Mouse (Mus musculus) cerebellum, adult 9-11 months (tissue): Measurements from ENCODE around the gene Sfxn1.

Experiments used
- DNase-seq: peaks from one replicate; pipeline ENCODE4 v3.0.0; 2022

Sfxn1 gene

DNA sequence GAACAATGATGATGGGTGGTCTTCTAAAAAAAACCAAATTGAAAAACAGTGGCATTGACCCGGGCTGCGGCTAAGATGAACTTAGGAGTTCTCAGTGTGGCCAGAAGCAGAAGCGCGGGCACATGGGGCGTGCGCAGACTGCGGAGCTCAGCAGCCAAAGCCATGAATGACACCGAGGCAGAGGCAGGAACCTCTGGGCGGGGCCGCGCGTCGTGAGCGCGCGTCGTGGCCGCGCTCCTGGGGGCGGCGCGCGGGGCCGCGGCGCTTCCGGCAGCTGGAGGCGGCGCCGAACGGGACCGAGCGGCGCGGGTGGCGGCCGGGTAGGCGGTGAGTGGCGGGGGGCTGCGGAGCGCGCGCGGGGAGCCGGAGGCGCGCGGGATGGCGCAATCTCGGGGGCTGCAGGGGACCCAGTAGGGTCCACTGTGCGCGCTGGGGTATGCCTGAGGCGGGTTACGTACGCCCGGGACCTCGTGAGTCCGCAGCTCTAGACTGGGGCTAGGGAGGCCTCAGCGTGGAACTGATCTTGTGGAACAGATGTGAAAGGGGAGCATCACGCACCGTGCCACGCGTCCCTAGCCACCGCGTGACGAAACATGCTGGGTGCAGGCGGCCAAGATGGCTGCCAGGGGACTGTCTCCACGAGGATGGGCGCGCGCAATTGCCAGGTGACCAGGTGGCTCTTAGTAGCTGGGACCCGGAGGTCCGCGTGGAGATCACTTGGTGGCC, at the start of gene Sfxn1:
Sfxn1 (plus strand) TSS at position 264 of the 726 bp plus-strand sequence.
- DNase-seq: peak; percentile 69

DNA sequence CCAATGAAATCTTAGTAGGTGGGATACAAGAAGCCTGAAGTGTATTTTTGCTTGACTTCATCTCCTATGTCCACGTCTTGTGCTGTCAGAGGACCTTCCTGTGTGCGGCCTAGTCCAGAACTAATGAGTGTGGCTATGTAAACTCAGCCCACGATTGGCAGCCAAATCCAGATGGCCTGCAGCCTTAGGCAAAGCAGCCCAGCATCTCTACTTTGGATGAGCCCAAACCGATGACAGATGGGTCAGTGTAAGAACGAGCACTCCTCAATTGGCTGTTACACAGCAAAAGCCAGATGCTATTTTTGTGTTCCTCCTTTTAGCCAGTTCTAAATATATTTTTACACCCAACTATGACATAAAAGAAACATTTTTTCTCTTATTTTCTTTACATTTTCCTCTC, 48.4 kb upstream of the Sfxn1 start:
- peak; percentile 53 for DNase-seq

DNA sequence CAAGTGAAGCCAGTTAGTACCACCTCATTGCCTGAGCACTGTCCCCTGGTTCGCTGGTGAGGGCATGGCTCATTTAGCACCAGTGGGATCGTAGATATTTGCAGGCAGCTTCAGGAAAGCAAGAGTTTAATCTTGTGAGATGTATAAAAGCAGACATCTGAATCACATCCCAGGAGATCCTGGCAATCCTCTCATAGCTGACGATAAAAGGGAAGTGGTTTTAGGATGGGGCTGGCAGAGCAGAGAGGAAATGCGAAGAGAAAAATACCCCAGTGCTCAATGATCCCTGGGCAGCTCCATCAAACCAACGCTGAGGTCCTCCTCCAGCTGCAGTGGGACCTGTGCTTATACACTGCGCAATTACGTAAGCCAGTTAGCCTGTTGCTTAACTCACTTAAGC, 44.6 kb upstream of the Sfxn1 start:
- DNase-seq: no peak

DNA sequence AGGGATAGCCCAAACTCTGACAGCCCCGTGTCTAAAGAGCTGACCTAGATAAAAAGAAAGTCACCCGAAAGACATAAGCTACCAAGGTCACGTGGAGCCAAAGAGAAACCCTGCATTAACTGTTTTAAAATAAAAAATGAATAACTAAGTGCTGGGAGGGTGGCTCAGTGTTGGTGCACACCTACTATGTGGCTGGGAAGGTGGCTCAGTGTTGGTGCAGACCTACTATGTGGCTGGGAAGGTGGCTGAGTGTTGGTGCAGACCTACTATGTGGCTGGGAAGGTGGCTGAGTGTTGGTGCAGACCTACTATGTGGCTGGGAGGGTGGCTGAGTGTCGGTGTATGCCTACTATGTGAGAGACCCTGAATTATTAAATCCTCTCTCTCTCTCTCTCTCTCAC, 38.0 kb upstream of the Sfxn1 start:
- no peak for DNase-seq

DNA sequence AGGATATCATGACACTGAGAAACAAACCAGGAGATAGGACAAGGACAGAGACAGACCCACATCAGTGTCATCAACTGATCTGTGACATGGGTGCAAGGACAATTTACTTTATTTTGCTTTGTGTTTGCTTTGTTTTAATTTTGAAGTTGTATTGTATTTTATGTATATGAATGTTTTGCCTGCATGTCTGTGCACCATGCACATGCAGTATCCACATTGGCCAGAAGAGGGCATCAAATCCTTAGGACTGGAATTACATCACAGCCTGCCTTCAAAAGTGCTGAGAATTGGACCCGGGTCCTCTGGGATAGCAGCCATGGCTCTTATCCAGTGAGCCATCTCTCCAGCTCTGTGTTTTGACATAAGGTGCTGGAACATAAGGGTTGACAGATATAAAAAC, 36.1 kb upstream of the Sfxn1 start:
- DNase-seq: no peak

DNA sequence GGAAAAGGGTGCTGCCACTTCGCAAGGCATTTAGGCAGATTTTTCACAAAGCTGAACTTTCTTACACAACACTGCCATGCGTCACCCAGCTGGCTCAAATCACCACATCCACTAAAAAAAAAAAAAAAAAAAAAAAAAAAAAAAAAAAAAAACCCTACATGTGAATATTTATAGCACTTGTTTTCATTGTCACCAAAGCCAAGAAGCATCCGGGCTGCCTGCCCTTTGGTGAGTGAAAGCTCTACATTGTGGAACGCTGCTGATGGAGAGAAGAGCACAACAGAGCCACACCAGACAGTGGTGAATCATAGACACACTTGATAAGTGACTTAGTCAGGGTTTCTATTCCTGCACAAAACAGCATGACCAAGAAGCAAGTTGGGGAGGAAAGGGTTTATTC, 33.7 kb upstream of the Sfxn1 start:
- no peak for DNase-seq

DNA sequence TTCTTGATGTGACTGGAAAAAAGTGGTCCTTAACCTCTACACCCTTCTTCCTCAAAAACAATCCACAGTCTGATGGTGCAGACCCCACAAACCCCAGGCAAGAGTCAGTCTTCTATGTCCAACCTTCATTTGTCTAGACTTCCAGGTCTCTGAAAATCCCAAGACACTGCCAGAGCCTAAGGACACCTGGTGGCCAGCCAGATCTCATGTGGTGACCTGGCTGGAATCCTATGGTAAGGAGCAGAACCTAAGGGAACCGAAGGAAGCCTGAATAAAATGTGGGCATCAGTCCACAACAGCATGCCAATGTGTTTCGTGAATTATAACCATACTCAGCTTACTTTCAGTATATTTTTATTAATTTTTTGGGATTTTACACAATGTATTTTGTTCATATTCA, 31.4 kb upstream of the Sfxn1 start:
- peak; percentile 27 for DNase-seq

DNA sequence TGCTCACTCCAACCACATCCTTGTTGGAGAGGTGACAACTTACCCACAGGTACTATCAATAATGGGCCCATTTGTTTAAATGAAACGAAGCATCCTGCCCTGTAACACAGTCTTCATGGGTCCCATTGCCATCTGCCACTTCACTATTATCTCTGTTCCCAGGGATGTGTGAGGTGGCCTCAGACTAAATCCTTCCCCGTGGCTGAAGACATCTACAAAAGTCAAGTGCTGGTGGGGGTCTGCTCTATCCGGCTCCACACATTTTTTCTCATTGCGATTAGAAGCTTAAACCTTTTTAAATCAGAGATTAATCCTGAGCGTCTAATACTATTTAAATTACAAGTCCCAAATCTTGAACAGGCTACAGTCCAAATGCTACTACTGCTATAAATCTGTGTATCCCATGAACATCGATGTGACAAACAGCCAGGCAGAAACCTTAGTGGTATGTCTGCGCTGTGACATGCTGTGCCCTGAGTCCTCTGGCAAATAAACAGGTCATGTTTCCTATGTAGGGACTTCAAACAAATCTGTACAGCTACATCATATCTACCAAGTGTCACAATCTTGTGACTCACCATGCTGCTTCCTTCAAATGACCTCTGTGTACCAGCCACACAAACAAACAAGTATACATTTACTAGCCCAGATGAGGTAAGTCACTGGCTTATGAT, 22.9 kb upstream of the Sfxn1 start:
- no peak for DNase-seq

DNA sequence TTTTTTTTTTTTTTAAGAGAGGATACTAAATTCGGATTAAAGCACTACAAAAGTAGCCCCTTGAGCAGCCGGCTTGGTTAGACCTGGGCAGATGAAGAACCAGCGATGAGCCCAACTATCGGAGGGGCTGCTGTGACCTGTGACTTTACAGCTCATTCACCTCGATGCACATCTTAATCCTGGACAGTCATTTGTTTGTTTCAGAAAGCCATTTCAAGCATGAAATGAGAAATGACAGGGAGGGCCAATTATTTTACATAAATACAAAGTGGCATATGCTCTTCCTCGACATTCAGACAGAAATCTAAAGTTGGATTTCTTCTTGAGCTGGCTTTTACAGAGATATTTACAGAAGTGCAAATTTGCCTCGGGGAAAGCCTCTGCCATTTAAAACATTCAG, 20.0 kb upstream of the Sfxn1 start:
- DNase-seq: no peak

DNA sequence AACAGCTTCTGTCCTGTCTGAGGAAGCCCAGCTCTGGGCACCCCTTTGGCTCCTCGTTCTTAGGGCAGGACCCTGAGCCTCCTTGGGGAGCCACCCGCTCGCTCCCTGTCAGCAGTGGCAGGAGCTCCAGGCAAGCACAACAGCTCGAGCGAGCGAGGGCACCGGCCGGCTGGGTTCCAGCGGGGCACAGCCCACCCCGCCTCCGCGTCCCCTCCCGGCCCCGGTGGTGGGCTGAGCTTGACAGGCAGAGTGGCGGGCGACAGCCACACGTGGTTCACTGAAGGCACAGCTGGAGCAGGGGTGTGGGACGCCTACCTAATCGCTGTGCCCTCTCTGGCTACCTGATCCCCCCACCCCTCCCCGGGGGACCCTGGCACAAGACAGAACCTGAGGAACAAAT, 16.7 kb upstream of the Sfxn1 start:
- DNase-seq: no peak

DNA sequence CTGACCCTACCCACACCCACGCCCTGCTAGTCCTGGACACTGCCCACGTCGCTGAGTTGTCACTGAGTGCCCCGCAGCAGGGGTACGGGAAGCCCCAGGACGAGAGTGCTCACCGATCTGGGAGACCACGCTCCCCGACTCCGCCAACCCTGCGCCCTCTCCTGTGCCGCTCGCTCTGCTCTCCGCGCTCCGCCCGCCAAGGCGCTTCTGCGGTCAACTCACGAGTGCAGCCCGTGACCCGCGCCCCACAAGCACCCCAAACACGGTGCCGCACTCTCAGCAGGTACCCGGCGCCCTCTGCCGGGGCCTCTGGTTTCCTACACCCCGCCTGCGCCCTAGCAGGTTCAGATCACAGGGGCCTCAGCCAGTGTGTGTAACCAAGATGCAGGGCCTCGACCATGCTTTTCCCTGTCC, 16.2 kb upstream of the Sfxn1 start, which contains the start of gene Drd1:
Drd1 (minus strand) TSS at position 258 of the 414 bp plus-strand sequence.
- DNase-seq: peak; percentile 66

DNA sequence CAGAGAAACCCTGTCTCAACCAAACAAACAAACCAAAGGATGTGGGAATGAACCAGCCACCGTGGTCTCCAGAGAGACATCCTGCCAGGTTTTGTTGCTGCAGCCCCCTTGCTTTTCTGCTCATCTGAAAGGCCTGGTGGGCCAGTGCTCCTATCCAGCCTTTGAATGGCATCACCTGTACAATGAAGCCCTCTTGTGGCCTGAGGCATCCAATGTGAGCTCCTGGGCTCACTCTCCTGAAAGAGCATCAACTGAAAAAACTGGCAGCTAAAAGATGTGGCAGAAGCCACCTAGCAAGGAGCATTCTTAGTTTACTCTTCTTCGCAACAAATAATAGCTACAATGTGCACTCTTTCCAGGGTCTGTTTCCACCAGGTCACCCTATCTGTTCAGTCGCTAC, 9.6 kb upstream of the Sfxn1 start:
- no peak for DNase-seq

DNA sequence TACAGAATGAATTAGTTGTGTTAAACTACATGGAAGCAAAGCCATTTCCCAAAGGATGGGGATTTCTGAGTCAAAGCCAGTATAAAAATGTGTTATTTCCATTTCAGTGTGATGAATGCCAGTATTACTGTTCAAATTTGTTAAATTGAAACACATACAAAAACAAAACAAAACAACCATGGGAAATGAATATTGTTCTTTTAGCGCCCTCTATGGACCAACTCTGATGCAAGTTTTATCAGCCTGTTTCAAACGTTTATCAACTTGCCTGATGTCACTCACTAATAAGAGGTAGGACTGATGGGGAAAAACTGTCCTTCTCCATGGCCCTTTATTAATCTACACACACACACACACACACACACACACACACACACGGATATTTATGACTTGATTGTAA, 8.4 kb upstream of the Sfxn1 start:
- DNase-seq: no peak

DNA sequence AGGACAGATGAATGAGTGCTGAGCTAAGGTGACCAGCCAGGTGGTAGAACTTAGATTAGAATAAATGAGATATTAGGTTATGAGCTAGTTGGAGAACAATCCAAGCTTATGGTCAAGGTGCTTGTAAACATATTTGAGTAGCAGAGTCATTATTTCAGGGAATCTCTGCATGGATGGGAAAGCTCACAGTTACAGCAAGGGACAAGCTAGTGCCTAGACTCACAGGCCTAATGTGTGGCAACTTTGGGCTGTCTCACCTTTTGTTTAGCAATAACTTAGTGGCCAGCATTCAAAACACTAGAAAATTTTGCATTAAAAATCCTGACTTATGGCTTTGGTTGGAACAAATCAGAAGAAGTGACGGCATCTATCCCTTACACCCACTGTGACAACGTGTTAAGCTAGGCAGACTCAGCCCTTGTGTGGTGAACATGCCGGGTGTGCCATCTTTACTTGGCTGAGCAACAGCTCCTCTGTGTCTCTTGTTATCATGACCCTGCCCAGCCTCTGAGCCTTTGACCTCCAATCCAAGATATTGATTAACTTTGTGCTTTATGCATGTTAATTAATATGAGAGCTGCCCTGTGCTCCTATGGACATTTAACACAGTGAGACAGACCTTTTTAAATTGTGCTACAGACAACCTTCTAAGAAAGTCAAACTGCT, 5.5 kb upstream of the Sfxn1 start:
- no peak for DNase-seq

DNA sequence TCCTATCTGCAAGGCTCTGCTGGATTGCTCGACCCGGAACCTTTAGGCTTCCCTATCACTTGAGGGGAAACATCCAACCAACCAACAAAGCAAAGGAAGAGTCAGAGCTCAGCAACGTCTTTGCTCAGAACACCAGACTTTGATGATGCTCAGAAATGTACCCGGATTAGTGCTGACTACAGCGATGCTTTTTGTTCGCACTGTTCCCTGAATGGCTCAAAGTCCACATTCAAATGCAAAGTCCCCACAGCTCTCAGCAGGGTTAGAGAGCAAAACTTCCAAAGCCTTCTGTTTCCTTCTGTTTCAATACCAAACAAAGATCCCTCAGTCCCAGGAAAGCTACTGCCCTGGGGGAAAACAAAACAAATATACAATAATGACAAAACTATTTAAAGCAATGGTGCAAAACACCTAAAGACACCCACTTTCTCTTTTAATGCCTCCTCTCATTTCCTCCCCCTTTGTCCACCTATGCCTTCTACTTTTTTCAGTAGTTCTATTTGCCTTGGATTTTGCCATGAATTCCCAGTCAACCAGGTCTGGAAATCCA, 4.0 kb upstream of the Sfxn1 start:
- DNase-seq: no peak

DNA sequence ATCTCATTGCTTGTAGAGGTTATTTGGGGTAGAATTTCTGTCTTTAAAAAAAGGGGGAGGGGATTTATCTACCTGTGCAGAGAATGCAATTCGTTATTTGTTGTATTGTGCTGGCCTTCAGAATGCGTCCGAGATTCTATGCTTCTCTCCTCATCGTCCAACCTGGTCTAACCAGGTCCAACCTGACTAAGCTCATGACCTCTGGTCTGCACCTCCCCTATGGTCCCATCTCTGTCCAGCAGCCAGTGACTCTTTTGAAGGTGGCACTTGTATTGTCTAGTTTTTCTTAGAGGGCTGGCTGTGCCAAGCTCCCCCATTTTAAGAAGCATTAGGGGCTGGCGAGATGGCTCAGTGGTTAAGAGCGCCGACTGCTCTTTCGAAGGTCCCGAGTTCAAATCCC, 658 bp upstream of the Sfxn1 start:
- DNase-seq: peak; percentile 16

DNA sequence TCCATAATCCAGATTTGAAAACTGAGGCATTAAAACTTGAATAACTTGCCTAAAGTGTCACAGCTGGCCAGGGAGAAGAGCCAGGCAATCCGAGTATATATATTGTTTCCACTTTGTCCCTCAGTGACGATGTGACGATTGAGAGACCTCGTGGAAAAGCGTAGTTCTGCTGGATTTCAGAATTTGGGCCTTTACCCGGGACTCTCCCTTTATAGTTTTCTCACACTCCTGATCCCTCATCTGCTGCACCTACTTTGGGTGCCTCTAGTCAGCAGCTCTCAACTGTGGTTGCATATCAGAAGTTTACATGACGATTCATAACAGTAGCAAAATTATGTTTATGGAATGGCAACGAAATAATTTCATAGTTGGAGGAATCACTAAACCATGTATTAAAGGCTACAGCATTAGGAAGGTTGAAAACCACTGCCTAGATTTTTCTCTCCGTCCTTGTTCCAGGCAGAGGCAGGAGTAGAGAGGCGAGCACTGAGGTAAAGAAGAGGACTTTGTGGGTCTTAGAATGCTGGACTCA, 923 bp downstream of the Sfxn1 start:
- DNase-seq: no peak

DNA sequence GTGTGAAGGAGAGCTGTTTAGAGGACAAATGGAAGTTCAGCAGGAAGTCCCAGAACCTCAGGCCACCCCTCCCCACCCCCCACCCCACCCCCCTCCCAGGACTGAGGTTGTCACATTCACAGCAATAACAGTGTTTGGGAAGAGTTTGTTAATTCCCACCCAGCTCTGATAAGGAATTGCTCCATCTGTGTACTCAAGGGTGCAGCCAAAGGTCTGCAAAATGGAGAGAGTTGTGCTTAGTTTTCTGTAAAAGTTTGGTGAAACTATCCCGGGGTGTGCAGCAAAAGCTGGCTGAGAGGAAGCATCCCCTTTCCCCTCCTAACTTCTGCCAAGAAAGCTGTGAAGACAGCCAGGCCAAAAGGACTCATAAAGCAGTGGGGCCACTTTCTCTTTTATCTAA, 1.4 kb downstream of the Sfxn1 start:
- no peak for DNase-seq

DNA sequence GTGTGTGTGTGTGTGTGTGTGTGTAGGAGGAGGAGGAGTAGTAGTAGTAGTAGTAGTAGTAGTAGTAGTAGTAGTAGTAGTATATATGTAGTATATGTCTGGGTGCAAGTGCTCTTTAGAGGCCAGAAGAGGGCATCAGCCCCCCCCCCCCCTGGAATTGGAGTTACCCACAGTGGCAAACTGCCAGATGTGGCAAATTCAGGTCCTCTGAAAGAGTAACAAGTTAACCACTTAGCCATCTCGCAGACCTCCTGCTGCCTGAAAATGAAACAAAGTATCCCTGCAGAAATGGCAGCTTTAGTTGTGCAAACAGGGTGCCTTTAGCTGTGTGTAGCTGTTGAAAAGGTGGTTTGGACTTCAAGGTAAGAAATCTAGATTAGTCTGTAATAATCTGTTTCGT, 1.8 kb downstream of the Sfxn1 start:
- no peak for DNase-seq

DNA sequence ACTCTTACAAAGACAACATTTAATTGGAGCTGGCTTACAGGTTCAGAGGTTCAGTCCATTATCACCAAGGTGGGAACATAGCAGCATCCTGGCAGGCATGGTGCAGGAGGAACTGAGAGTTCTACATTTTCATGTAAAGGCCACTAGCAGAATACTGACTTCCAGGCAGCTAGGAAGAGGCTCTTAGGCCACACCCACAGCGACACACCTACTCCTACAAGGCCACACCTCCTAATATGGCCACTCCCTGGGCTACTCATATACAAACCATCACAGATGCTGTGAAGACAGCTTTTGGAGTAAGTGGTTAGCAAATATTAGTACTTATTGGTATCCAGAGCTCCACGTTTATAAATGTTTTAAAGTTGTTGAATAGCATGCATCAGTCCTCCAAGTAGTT, 3.7 kb downstream of the Sfxn1 start:
- no peak for DNase-seq

DNA sequence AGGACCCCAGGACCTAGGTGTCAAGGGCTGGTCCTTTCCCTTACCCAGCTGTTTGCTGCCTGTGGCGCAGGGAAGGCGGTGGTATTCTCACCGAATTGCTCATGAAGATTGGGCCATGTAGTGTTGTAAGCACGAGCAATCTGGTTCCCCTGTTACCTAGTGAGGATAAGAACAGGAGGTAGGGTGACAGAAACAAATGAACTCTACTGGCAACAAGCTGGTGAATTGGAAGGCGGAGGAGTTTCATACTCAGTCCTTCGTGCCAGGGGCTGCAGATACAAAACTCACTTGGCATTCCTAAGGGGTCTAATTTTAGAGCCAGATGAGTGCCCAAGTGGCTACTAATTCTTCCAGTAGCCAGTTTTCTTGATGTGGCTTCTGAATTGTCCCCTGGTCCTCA, 4.4 kb downstream of the Sfxn1 start:
- DNase-seq: no peak

DNA sequence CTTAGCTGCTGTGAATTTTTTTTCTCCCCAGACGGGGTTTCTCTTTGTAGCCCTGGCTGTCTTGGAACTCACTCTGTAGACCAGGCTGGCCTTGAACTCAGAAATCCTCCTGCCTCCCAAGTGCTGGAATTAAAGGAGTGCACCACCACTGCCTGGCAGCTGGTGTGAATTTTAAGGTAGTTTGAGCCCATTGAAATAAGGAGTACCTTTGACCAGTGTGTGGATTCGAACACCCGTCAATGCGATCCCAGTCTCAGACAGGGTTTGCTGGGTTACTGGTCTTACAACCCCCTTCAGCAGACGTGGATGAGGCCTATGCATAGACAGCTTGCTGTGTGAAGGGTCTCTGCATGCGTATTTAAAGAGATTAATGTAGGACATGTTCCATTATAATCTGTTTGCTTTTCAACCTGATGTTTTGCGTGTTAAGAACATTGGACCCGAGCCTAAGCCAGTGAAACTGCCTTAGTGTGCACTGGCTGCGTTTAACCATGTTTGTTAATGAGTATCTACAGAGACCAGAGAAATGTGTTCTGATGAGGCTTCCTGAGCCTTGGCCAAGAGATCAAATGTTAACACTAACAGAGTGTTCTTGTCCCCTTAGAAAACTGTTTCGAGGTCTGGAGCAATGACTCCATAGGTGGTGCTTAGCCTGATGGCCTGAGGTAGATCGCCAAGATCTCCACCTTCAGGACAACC, 5.2 kb downstream of the Sfxn1 start:
- no peak for DNase-seq
